8 mouse cellular contexts compared by ENCODE assay signal in genomic region chr2:27572261-27572793, GRCm38 (mm10). TPM values are rescaled to one million over a fixed set of nuclear protein-coding genes. Genes with fewer than 3 reads are reported as not detected.
DNase-seq lines count a peak whose midpoint lies in the region; ATAC-seq and TF ChIP-seq lines count a peak whose summit lies in the region.

No protein-coding gene starts in this region.

- peak overlapping the region; percentile 16 for H3K27ac ChIP-seq in left cerebral cortex, adult 2 months
- peak overlapping the region; percentile 60 for H3K27ac ChIP-seq in heart, embryonic 13.5 days (replicated peaks)
- H3K27ac ChIP-seq in neural tube, embryonic 11.5 days (ENCODE audit: low read depth, low read length) = no peak overlapping the region

- no peak for DNase-seq in left cerebral cortex, adult 2 months (ENCODE audit: extremely low spot score in 1 of 2, low spot score in 2 of 2)
- no peak for DNase-seq in left cerebral cortex, adult 9 months (ENCODE audit: low spot score in 2 of 2)
- DNase-seq in kidney, postnatal 10 days = peak; percentile 79
- DNase-seq in neural tube, embryonic 11.5 days (ENCODE audit: low spot score) = peak; percentile 28
- no peak for DNase-seq in urinary bladder, postnatal 10 days (ENCODE audit: low spot score)
- no peak for DNase-seq in cerebellum, adult 8-10 months
- no peak for DNase-seq in left cerebral cortex, postnatal 25 days (ENCODE audit: low spot score in 2 of 2)

- H3K4me3 ChIP-seq in left cerebral cortex, adult 2 months = peak overlapping the region; percentile 32
- no peak overlapping the region for H3K4me3 ChIP-seq in heart, embryonic 13.5 days
- no peak overlapping the region for H3K4me3 ChIP-seq in neural tube, embryonic 11.5 days (ENCODE audit: low read depth, low read length)

- H3K9me3 ChIP-seq in heart, embryonic 13.5 days = no peaks in the 10 kb centered on the region
- H3K9me3 ChIP-seq in neural tube, embryonic 11.5 days (ENCODE audit: control insufficient read depth, low read length) = no peaks in the 10 kb centered on the region

- no peak for TF ChIP-seq CTCF in left cerebral cortex, adult 2 months (IDR thresholded peaks at IDR 0.05)

- H3K9ac ChIP-seq in heart, embryonic 13.5 days = no peak overlapping the region
- no peak overlapping the region for H3K9ac ChIP-seq in neural tube, embryonic 11.5 days (ENCODE audit: low read length)

- H3K4me1 ChIP-seq in heart, embryonic 13.5 days = peaks cover 35% of the 10 kb centered on the region
- H3K4me1 ChIP-seq in neural tube, embryonic 11.5 days (ENCODE audit: control insufficient read depth, insufficient read depth, low read length) = peaks cover 9% of the 10 kb centered on the region; the same call in 1 of the 2 replicates

- H3K27me3 ChIP-seq in heart, embryonic 13.5 days (replicated peaks) = peaks cover 7% of the 10 kb centered on the region
- H3K27me3 ChIP-seq in neural tube, embryonic 11.5 days (ENCODE audit: control insufficient read depth, insufficient read depth, low read length) = peaks cover 3% of the 10 kb centered on the region; the same call in 1 of the 2 replicates

- no peak for ATAC-seq in heart, embryonic 13.5 days (ENCODE audit: extremely low read depth, insufficient number of reproducible peaks, low FRiP score, low TSS enrichment)
- peak; percentile 50; the same call in 1 of the 2 replicates for ATAC-seq in neural tube, embryonic 11.5 days (ENCODE audit: insufficient read depth, low FRiP score, low TSS enrichment)

- 51% methylated on average over 8 of the region's 8 CpGs for whole genome bisulfite sequencing in heart, embryonic 13.5 days
- WGBS in neural tube, embryonic 11.5 days = 52% methylated on average over 8 of the region's 8 CpGs

- no peak overlapping the region; the same call in 1 of the 2 replicates for H3K4me2 ChIP-seq in heart, embryonic 13.5 days
- H3K4me2 ChIP-seq in neural tube, embryonic 11.5 days (ENCODE audit: low read depth) = no peak overlapping the region

- no peaks in the 10 kb centered on the region for H3K36me3 ChIP-seq in heart, embryonic 13.5 days
- no peaks in the 10 kb centered on the region for H3K36me3 ChIP-seq in neural tube, embryonic 11.5 days (ENCODE audit: control insufficient read depth, insufficient read depth, low read length)

- intact Hi-C loops in left cerebral cortex, adult 2 months (cut with DNase I) = no loop called here
- intact Hi-C loops in left cerebral cortex, postnatal 25 days (cut with DNase I) = no loop called here

RNA-seq across cellular contexts. Expression of gene Wdr5, which starts 57.4 kb away (rescaled TPM):
- 10 to 100 TPM; 26.7 to 27.2 TPM for total RNA-seq in left cerebral cortex, adult 2 months (2021)
- polyA plus RNA-seq in heart, embryonic 13.5 days (2015; fragmentation: Nextera tagmentation; extraction: Ambion mirVana) = 29.3 and 30.3 TPM in 2 replicates
- 64.5 and 69.1 TPM in 2 replicates for polyA plus RNA-seq in neural tube, embryonic 11.5 days (2014; fragmentation: Nextera tagmentation; extraction: Ambion mirVana)
- 10 to 100 TPM; 25.8 to 28.4 TPM for total RNA-seq in left cerebral cortex, postnatal 25 days (2021)

Comparison
In these comparisons a context has a peak if more than half of its experiments do, and no peak if none do; other contexts are left out.
1. DNase-seq: peak in kidney, postnatal 10 days (single experiment) and neural tube, embryonic 11.5 days (single experiment); none in left cerebral cortex, adult 2 months (0 of 2), left cerebral cortex, adult 9 months (0 of 2), urinary bladder, postnatal 10 days (single experiment), cerebellum, adult 8-10 months (single experiment) and left cerebral cortex, postnatal 25 days (0 of 2).